Mouse (Mus musculus) midbrain, embryonic 14.5 days (tissue): Measurements from ENCODE around the gene Sumo1. TPM values are rescaled to one million over a fixed set of nuclear protein-coding genes. Genes with fewer than 3 reads are reported as not detected.

Source experiments
- ATAC-seq: fragments of 200-750 bp; cut with Nextera tagmentation; 2 replicates; pipeline ENCODE4 v1.8.0; 2017; ENCODE audit warnings: moderate number of reproducible peaks, moderate library complexity; ENCODE audit not compliant: low FRiP score, low TSS enrichment
- DNase-seq: peaks from one replicate; pipeline ENCODE4 v3.0.0-alpha.2; 2015
- H3K27ac ChIP-seq: fragments of 300-500 bp; sonication (generic); replicated peaks from 2 replicates; pipeline ENCODE4 v1.5.1; 2014; ENCODE audit warnings: mild to moderate bottlenecking, low read depth, low read length, moderate library complexity
- H3K27me3 ChIP-seq: fragments of 300-500 bp; sonication (generic); 2 replicates; pipeline ENCODE4 v1.6.1; 2014; ENCODE audit warnings: low read length, control low read depth, mixed read lengths; ENCODE audit not compliant: control insufficient read depth, insufficient read depth
- H3K36me3 ChIP-seq: fragments of 300-500 bp; sonication (generic); 2 replicates; pipeline ENCODE4 v1.6.1; 2014; ENCODE audit warnings: low read length, control low read depth; ENCODE audit not compliant: control insufficient read depth, insufficient read depth
- H3K4me1 ChIP-seq: fragments of 300-500 bp; sonication (generic); 2 replicates; pipeline ENCODE4 v1.6.1; 2014; ENCODE audit warnings: mild to moderate bottlenecking, antibody characterized with exemption, low read length, control low read depth; ENCODE audit not compliant: control insufficient read depth, insufficient read depth
- H3K4me2 ChIP-seq: fragments of 300-500 bp; sonication (generic); 2 replicates; pipeline ENCODE4 v1.6.1; 2014; ENCODE audit warnings: mild to moderate bottlenecking, low read length, moderate library complexity
- H3K4me3 ChIP-seq: fragments of 300-500 bp; sonication (generic); replicated peaks from 2 replicates; pipeline ENCODE4 v1.5.1; 2014; ENCODE audit warnings: low read depth, low read length
- H3K9ac ChIP-seq: fragments of 300-500 bp; sonication (generic); replicated peaks from 2 replicates; pipeline ENCODE4 v1.6.1; 2014; ENCODE audit warnings: mild to moderate bottlenecking, low read length, moderate library complexity
- H3K9me3 ChIP-seq: fragments of 300-500 bp; sonication (generic); 2 replicates; pipeline ENCODE4 v1.6.1; 2016; ENCODE audit warnings: low read length, control low read depth, mixed read lengths; ENCODE audit not compliant: control insufficient read depth
- WGBS: fragments of 180-500 bp; shearing (Covaris S2); extraction: QIAGEN DNeasy Blood & Tissue Kit; methylation state at CpG from one replicate; pipeline ENCODE4 v1.1.7; 2014; 5-methylcytosine and 5-hydroxymethylcytosine counted together
- polyA plus RNA-seq: library from polyadenylated mRNA; unstranded; fragments of >200 nt; fragmentation: Nextera tagmentation; extraction: Ambion mirVana; gene quantifications from 2 replicates; pipeline ENCODE4 v1.2.1, GENCODE M21; 2014

Sumo1 gene
- polyA plus RNA-seq, 1 experiment from 2014 or later, result 419 TPM

GRCm38 (mm10) chr1:59578770-59579169 is 91.9 kb downstream of the Sumo1 start:
- ATAC-seq (no peak), DNase-seq (no peak)
- H3K36me3 ChIP-seq, result no peaks in the 10 kb centered on the region
- H3K27me3 ChIP-seq, result no peaks in the 10 kb centered on the region
- no peak overlapping the region for H3K9ac ChIP-seq
- peaks cover 6% of the 10 kb centered on the region; the same call in 1 of the 2 replicates for H3K4me1 ChIP-seq
- no peak overlapping the region for H3K4me3 ChIP-seq
- H3K9me3 ChIP-seq, result no peaks in the 10 kb centered on the region
- no peak overlapping the region for H3K27ac ChIP-seq
- WGBS, result 78% methylated on average over 4 of the region's 4 CpGs
- H3K4me2 ChIP-seq, result no peak overlapping the region

GRCm38 (mm10) chr1:59574262-59575187 is 96.1 kb downstream of the Sumo1 start:
- peak; percentile 84 for ATAC-seq
- WGBS, result 26% methylated on average over 21 of the region's 21 CpGs
- Histone ChIP-seq H3K9me3 (no peaks in the 10 kb centered on the region), H3K4me2 (peak overlapping the region; percentile 51), H3K27me3 (no peaks in the 10 kb centered on the region), H3K4me3 (peak overlapping the region; percentile 14; the same call in 1 of the 2 replicates), H3K4me1 (peaks cover 9% of the 10 kb centered on the region; the same call in 1 of the 2 replicates), H3K9ac (peak overlapping the region; percentile 27), H3K27ac (peak overlapping the region; percentile 81), H3K36me3 (no peaks in the 10 kb centered on the region)
- peak; percentile 85 for DNase-seq

- ATAC-seq, result 0 out of 2 replicates have a peak, but pooled peaks have one; percentile 1
- no peak for DNase-seq
- Histone ChIP-seq H3K36me3 (no peaks in the 10 kb centered on the region), H3K9me3 (no peaks in the 10 kb centered on the region), H3K27me3 (no peaks in the 10 kb centered on the region), H3K27ac (peak overlapping the region; percentile 81), H3K4me3 (no peak overlapping the region), H3K4me1 (peaks cover 9% of the 10 kb centered on the region; the same call in 1 of the 2 replicates), H3K9ac (peak overlapping the region; percentile 27), H3K4me2 (peak overlapping the region; percentile 51)
- 57% methylated on average over 3 of the region's 3 CpGs for WGBS
Measured at GRCm38 (mm10) chr1:59573843-59574242, 96.8 kb downstream of the Sumo1 start.

GRCm38 (mm10) chr1:59571502-59571901 is 99.1 kb downstream of the Sumo1 start:
- H3K27ac ChIP-seq, result no peak overlapping the region
- no peak for DNase-seq
- H3K27me3 ChIP-seq, result no peaks in the 10 kb centered on the region
- WGBS, result 96% methylated on average over 3 of the region's 3 CpGs
- H3K4me3 ChIP-seq, result no peak overlapping the region
- no peak overlapping the region for H3K4me2 ChIP-seq
- ATAC-seq, result no peak
- H3K9me3 ChIP-seq, result no peaks in the 10 kb centered on the region
- H3K36me3 ChIP-seq, result no peaks in the 10 kb centered on the region
- peaks cover 9% of the 10 kb centered on the region; the same call in 1 of the 2 replicates for H3K4me1 ChIP-seq
- no peak overlapping the region for H3K9ac ChIP-seq

- Histone ChIP-seq H3K9ac (no peak overlapping the region), H3K4me3 (no peak overlapping the region), H3K9me3 (no peaks in the 10 kb centered on the region), H3K36me3 (no peaks in the 10 kb centered on the region), H3K27ac (no peak overlapping the region), H3K27me3 (no peaks in the 10 kb centered on the region), H3K4me1 (peaks cover 9% of the 10 kb centered on the region; the same call in 1 of the 2 replicates), H3K4me2 (no peak overlapping the region)
- ATAC-seq, result no peak
- DNase-seq, result no peak
- 82% methylated on average over 4 of the region's 4 CpGs for WGBS
Measured at GRCm38 (mm10) chr1:59570767-59571166, 99.9 kb downstream of the Sumo1 start.

GRCm38 (mm10) chr1:59569301-59569700 is 101.3 kb downstream of the Sumo1 start:
- Histone ChIP-seq H3K4me2 (no peak overlapping the region), H3K27ac (no peak overlapping the region), H3K9me3 (no peaks in the 10 kb centered on the region), H3K27me3 (no peaks in the 10 kb centered on the region), H3K4me3 (no peak overlapping the region), H3K9ac (no peak overlapping the region), H3K36me3 (no peaks in the 10 kb centered on the region), H3K4me1 (peaks cover 8% of the 10 kb centered on the region; the same call in 1 of the 2 replicates)
- no peak for ATAC-seq
- no peak for DNase-seq
- WGBS, result 91% methylated on average over 5 of the region's 5 CpGs

- WGBS, result 95% methylated on average over 1 of the region's 1 CpGs
- no peak overlapping the region for H3K9ac ChIP-seq
- no peaks in the 10 kb centered on the region for H3K27me3 ChIP-seq
- ATAC-seq (no peak), DNase-seq (no peak)
- no peaks in the 10 kb centered on the region for H3K9me3 ChIP-seq
- H3K4me3 ChIP-seq, result no peak overlapping the region
- H3K27ac ChIP-seq, result no peak overlapping the region
- H3K4me2 ChIP-seq, result no peak overlapping the region
- no peaks in the 10 kb centered on the region for H3K36me3 ChIP-seq
- no peaks in the 10 kb centered on the region for H3K4me1 ChIP-seq
Measured at GRCm38 (mm10) chr1:59568283-59568682, 102.4 kb downstream of the Sumo1 start.

- no peaks in the 10 kb centered on the region for H3K27me3 ChIP-seq
- H3K9ac ChIP-seq, result no peak overlapping the region
- no peak for DNase-seq
- 92% methylated on average over 4 of the region's 4 CpGs for WGBS
- no peak overlapping the region for H3K27ac ChIP-seq
- H3K9me3 ChIP-seq, result no peaks in the 10 kb centered on the region; the same call in 1 of the 2 replicates
- no peaks in the 10 kb centered on the region for H3K4me1 ChIP-seq
- no peak overlapping the region for H3K4me3 ChIP-seq
- no peaks in the 10 kb centered on the region for H3K36me3 ChIP-seq
- H3K4me2 ChIP-seq, result no peak overlapping the region
- no peak for ATAC-seq
Measured at GRCm38 (mm10) chr1:59567521-59567920, 103.1 kb downstream of the Sumo1 start.
